12 mouse cellular contexts compared by ENCODE assay signal in genomic region chr5:65091184-65091858, GRCm38 (mm10). TPM values are rescaled to one million over a fixed set of nuclear protein-coding genes. Genes with fewer than 3 reads are reported as not detected.
A peak's percentile ranks its signal among the peaks of the same experiment; 100 is the strongest.
DNase-seq lines count a peak whose midpoint lies in the region; ATAC-seq lines count a peak whose summit lies in the region.
"Had no signal": no experiment of that assay in that cellular context is flagged by ENCODE, and none has a peak within 500 bp of the region (broad histone marks: within the 10 kb centered on the region; RNA-seq: fewer than 3 reads in every experiment).

No protein-coding gene starts in this region.

- H3K4me1 ChIP-seq in heart, embryonic 16.5 days (ENCODE audit: control insufficient read depth, insufficient read depth, low read length): peaks cover 5% of the 10 kb centered on the region; the same call in 1 of the 2 replicates
- H3K4me1 ChIP-seq in liver, embryonic 13.5 days (replicated peaks): 0 out of 2 replicates have a peak, but pooled peaks cover 10% of the 10 kb centered on the region
- H3K4me1 ChIP-seq: forebrain, embryonic 10.5 days had no signal

- intact Hi-C loops in heart, postnatal 14 days (cut with DNase I): no loop called here

- H3K9ac ChIP-seq in heart, embryonic 16.5 days (ENCODE audit: low read length): no peak overlapping the region
- no peak overlapping the region for H3K9ac ChIP-seq in liver, embryonic 13.5 days
- H3K9ac ChIP-seq: hindbrain, embryonic 12.5 days had no signal

- 45% methylated on average over 11 of the region's 11 CpGs for WGBS in heart, embryonic 16.5 days
- 26% methylated on average over 11 of the region's 11 CpGs for WGBS in liver, embryonic 13.5 days (ENCODE audit: insufficient replicate concordance)

- H3K4me3 ChIP-seq in heart, embryonic 16.5 days (ENCODE audit: low read length): peak overlapping the region; percentile 4; the same call in 1 of the 2 replicates
- H3K4me3 ChIP-seq in liver, embryonic 13.5 days (replicated peaks): peak overlapping the region; percentile 22; the same call in 1 of the 2 replicates
- H3K4me3 ChIP-seq: forebrain, embryonic 10.5 days; hindbrain, embryonic 12.5 days had no signal

- H3K27ac ChIP-seq in heart, embryonic 16.5 days (ENCODE audit: low read length): no peak overlapping the region
- no peak overlapping the region for H3K27ac ChIP-seq in liver, embryonic 13.5 days
- H3K27ac ChIP-seq: forebrain, embryonic 10.5 days; hindbrain, embryonic 12.5 days had no signal

- no peaks in the 10 kb centered on the region for H3K27me3 ChIP-seq in heart, embryonic 16.5 days (ENCODE audit: control insufficient read depth, insufficient read depth, low read length)
- H3K27me3 ChIP-seq in liver, embryonic 13.5 days: no peaks in the 10 kb centered on the region
- no peaks in the 10 kb centered on the region for H3K27me3 ChIP-seq in splenic B cell, adult 2 months (ENCODE audit: control insufficient read depth, insufficient read depth, low read length, poor library complexity, severe bottlenecking)

- no peak for ATAC-seq in heart, embryonic 16.5 days (replicated peaks; ENCODE audit: extremely low read depth, insufficient read depth, low FRiP score)
- no peak for ATAC-seq in liver, embryonic 13.5 days (ENCODE audit: low read depth)

- no peaks in the 10 kb centered on the region for H3K36me3 ChIP-seq in heart, embryonic 16.5 days (ENCODE audit: control insufficient read depth, insufficient read depth)
- H3K36me3 ChIP-seq in liver, embryonic 13.5 days: no peaks in the 10 kb centered on the region
- no peaks in the 10 kb centered on the region for H3K36me3 ChIP-seq in splenic B cell, adult 2 months (ENCODE audit: control insufficient read depth, insufficient read depth, low read length, poor library complexity, severe bottlenecking)
- H3K36me3 ChIP-seq: forebrain, embryonic 10.5 days; hindbrain, embryonic 12.5 days had no signal

- DNase-seq in heart, postnatal 14 days: no peak
- DNase-seq in thymus, postnatal 0 days (ENCODE audit: low spot score): peak; percentile 60
- DNase-seq in thymus, adult 18-20 months: no peak
- no peak for DNase-seq in liver, embryonic 13.5 days
- DNase-seq in splenic B cell, adult 2 months (ENCODE audit: low read depth, low spot score): peak; percentile 75
- no peak for DNase-seq in adrenal gland, postnatal 36 days
- no peak for DNase-seq in adrenal gland, postnatal 14 days
- DNase-seq: gastrocnemius, postnatal 14 days; kidney, postnatal 36 days had no signal

- no peaks in the 10 kb centered on the region for H3K9me3 ChIP-seq in heart, embryonic 16.5 days (replicated peaks; ENCODE audit: control insufficient read depth, low read length)
- H3K9me3 ChIP-seq in liver, embryonic 13.5 days (replicated peaks): no peaks in the 10 kb centered on the region
- H3K9me3 ChIP-seq: forebrain, embryonic 10.5 days; hindbrain, embryonic 12.5 days had no signal

- H3K4me2 ChIP-seq in heart, embryonic 16.5 days (ENCODE audit: low read depth, low read length): no peak overlapping the region
- H3K4me2 ChIP-seq in liver, embryonic 13.5 days: no peak overlapping the region
- H3K4me2 ChIP-seq: hindbrain, embryonic 12.5 days had no signal

RNA-seq across cellular contexts. Expression of gene Tmem156, which starts 0.6 kb away (rescaled TPM):
- polyA plus RNA-seq in heart, embryonic 16.5 days (2015; fragmentation: Nextera tagmentation; extraction: Ambion mirVana): 0.26 and 0.71 TPM in 2 replicates
- under 1 TPM in 1 of 2 experiments, not detected in 1; 0.73 TPM for total RNA-seq in heart, postnatal 14 days (2021)
- polyA plus RNA-seq in thymus, postnatal 0 days (2015; fragmentation: Nextera tagmentation; extraction: Ambion mirVana): 8.5 and 11.4 TPM in 2 replicates
- 0.44 and 0.55 TPM in 2 replicates for polyA plus RNA-seq in liver, embryonic 13.5 days (2015; fragmentation: Nextera tagmentation; extraction: Ambion mirVana)
- not detected for total RNA-seq in adrenal gland, postnatal 36 days (2021)
- total RNA-seq in adrenal gland, postnatal 14 days (2021): 0.44 and 2.0 TPM in 2 replicates
- total RNA-seq: gastrocnemius, postnatal 14 days had no signal
- polyA plus RNA-seq: forebrain, embryonic 10.5 days; hindbrain, embryonic 12.5 days had no signal

RNA-seq across cellular contexts. Expression of gene Klhl5, which starts 16.0 kb away (rescaled TPM):
- polyA plus RNA-seq in heart, embryonic 16.5 days (2015; fragmentation: Nextera tagmentation; extraction: Ambion mirVana): 10.2 and 13.7 TPM in 2 replicates
- 10 to 100 TPM; 15.6 to 18.2 TPM for total RNA-seq in heart, postnatal 14 days (2021)
- polyA plus RNA-seq in thymus, postnatal 0 days (2015; fragmentation: Nextera tagmentation; extraction: Ambion mirVana): 9.6 and 10.1 TPM in 2 replicates
- 3.9 and 4.4 TPM in 2 replicates for polyA plus RNA-seq in liver, embryonic 13.5 days (2015; fragmentation: Nextera tagmentation; extraction: Ambion mirVana)
- total RNA-seq in adrenal gland, postnatal 36 days (2021): 10 to 100 TPM; 53.1 to 67.7 TPM
- 46.2 and 53.2 TPM in 2 replicates for total RNA-seq in adrenal gland, postnatal 14 days (2021)

Comparison
In these comparisons a context has a peak if more than half of its experiments do, and no peak if none do; other contexts are left out.
1. DNase-seq: peak in thymus, postnatal 0 days (single experiment) and splenic B cell, adult 2 months (single experiment); none in heart, postnatal 14 days (0 of 2), thymus, adult 18-20 months (0 of 2), liver, embryonic 13.5 days (single experiment), adrenal gland, postnatal 36 days (0 of 2) and adrenal gland, postnatal 14 days (single experiment).